Mouse (Mus musculus): ENCODE measurements around the gene Ramp2.

GRCm38 (mm10) chr11:101238071-101238647 lies 7.7 kb upstream of the Ramp2 start:
- no peak for TF ChIP-seq CTCF (IDR thresholded peaks at IDR 0.05; ENCODE audit: borderline replicate concordance, insufficient read depth, low read length)
- no peak for TF ChIP-seq POLR2A (IDR thresholded peaks at IDR 0.05; ENCODE audit: low read depth, low read length)

Data from embryonic fibroblast, embryonic 13.5 days (primary cell).